Mouse (Mus musculus): ENCODE results near the gene Ranbp3l. TPM values are rescaled to one million over a fixed set of nuclear protein-coding genes. Genes with fewer than 3 reads are reported as not detected.

Gene Ranbp3l
- polyA plus RNA-seq (2014; fragmentation: Illumina TruSeq; extraction: RNeasy Lipid Tissue Mini Kit (QIAGEN cat#74804); ENCODE audit: low read depth, low replicate concordance): 0.08 TPM

DNA sequence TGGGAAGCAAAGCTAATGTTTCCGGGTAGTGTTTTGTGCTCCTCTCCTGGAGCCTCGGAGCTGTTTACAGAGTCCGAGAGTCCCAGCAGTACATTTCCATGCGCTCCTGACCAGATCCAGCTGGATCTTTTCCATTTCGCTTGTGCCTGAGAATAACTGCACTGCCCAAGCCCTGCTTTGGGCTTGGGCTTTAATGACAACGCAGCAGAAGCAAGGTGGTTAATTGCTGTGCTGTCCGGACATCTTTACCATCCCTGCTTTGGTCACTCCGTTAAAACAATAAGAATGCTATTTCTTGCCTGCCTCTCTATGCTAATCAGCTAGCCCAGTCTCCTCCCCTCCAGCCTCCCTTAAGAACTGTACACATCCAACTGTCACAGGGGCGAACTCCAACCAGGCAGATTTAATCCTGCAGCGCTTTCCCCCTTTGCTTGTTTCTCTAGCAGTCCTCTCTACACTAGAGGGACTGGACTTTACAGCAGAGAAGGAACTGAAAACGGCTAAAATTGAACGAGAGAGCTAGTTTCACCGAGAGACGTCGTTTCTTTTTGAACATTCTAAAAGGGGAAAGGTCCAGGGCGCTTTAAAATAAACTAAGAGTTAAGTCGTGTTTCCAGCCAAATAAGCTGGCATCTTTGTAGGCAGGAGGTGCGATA lies at the start of gene Ranbp3l:
Gene Ranbp3l (plus strand): TSS at position 377 of the 656 bp plus-strand sequence.

DNA sequence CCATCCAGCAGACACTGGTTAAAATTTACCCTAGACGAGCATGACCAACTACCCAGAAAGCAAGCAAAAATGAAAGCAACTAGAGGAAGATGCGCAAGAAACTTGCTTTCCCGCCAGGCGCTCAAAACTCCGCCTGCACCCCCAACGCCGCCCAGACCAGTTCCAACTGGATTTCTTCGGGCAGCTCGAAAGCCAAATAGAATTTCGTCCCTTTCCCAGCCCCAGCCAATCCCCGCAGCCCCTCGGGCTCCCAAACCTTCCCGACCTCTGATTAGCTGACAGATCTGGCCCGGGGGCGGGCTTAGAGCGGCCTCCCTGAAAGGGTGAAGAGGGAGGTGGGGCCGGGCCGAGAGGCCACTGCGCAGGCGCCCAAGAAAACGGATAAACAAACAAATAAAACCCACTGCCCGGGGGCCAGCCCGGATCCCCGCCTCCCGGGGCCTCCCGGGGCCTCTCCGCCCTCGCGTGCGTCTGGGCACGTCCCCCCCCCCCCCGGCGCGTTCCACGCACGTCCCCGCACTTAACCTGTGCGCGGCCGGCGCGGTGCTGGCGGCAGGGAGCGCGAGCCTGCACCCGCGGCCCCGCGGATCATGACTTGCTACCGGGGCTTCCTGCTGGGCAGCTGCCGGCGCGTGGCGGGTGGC lies 103.3 kb downstream of the Ranbp3l start, which contains the start of gene Nadk2:
Gene Nadk2 (plus strand): TSS at position 349 of the 644 bp plus-strand sequence.

Other genes starting within 250 kb of the Ranbp3l start
- 43.5 TPM for gene Nadk2, start 103.3 kb downstream of the Ranbp3l start, polyA plus RNA-seq (2014; fragmentation: Illumina TruSeq; extraction: RNeasy Lipid Tissue Mini Kit (QIAGEN cat#74804); ENCODE audit: low read depth, low replicate concordance)
- gene Lmbrd2, start 172.6 kb downstream of the Ranbp3l start, polyA plus RNA-seq (2014; fragmentation: Illumina TruSeq; extraction: RNeasy Lipid Tissue Mini Kit (QIAGEN cat#74804); ENCODE audit: low read depth, low replicate concordance): 108 TPM
- gene Skp2, start 187.5 kb downstream of the Ranbp3l start, polyA plus RNA-seq (2014; fragmentation: Illumina TruSeq; extraction: RNeasy Lipid Tissue Mini Kit (QIAGEN cat#74804); ENCODE audit: low read depth, low replicate concordance): 173 TPM

All from testis, adult 10 weeks (tissue).